Mouse (Mus musculus): ENCODE measurements around the gene Kcnma1. TPM values are rescaled to one million over a fixed set of nuclear protein-coding genes. Genes with fewer than 3 reads are reported as not detected.

Gene Kcnma1
- polyA plus RNA-seq, 1 experiment from 2014 or later = 0.04 TPM

DNA sequence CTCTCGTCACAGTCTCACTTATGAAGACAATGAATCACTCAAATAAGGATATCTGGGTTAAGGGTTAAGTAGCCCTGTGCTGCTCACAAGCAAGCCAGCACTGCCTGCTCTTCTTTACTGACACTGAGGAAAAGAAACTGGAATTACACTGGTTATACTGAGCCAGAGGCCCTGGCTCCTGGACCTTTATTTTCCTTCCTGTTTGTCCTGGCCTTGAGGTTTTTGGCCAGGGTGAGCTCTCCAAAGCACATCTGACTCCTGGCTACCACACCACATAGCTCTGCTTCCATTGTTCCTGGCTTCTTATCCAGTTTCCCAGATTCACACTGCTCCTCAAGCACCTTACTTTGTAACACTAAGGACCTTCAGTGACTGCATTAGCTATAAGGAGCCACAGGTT, 242.5 kb downstream of the Kcnma1 start:
- DNase-seq (no peak), ATAC-seq (no peak)
- no peaks in the 10 kb centered on the region for H3K9me3 ChIP-seq (ENCODE audit: low read length)
- no peaks in the 10 kb centered on the region for H3K36me3 ChIP-seq (replicated peaks; ENCODE audit: insufficient read depth, low read length)
- WGBS (ENCODE audit: insufficient replicate concordance) = 82% methylated on average over 1 of the region's 1 CpGs
- no peak overlapping the region for H3K9ac ChIP-seq (replicated peaks)
- H3K27ac ChIP-seq (ENCODE audit: low read depth) = no peak overlapping the region
- TF ChIP-seq EP300 (IDR thresholded peaks at IDR 0.05; ENCODE audit: low read depth) (no peak), CTCF (IDR thresholded peaks at IDR 0.05; ENCODE audit: low read depth) (no peak)
- no peaks in the 10 kb centered on the region for H3K27me3 ChIP-seq (ENCODE audit: insufficient read depth, low read length)
- no peak overlapping the region for H3K4me3 ChIP-seq (ENCODE audit: low read depth, low read length)
- no peak overlapping the region for H3K4me2 ChIP-seq (ENCODE audit: low read depth, low read length)
- no peaks in the 10 kb centered on the region for H3K4me1 ChIP-seq (ENCODE audit: insufficient read depth)

- Histone ChIP-seq H3K36me3 (replicated peaks; ENCODE audit: insufficient read depth, low read length) (no peaks in the 10 kb centered on the region), H3K4me2 (ENCODE audit: low read depth, low read length) (no peak overlapping the region), H3K9me3 (ENCODE audit: low read length) (no peaks in the 10 kb centered on the region), H3K4me3 (ENCODE audit: low read depth, low read length) (no peak overlapping the region), H3K27me3 (ENCODE audit: insufficient read depth, low read length) (no peaks in the 10 kb centered on the region), H3K27ac (ENCODE audit: low read depth) (no peak overlapping the region), H3K9ac (replicated peaks) (no peak overlapping the region), H3K4me1 (ENCODE audit: insufficient read depth) (no peaks in the 10 kb centered on the region)
- DNase-seq = no peak
- no peak for ATAC-seq
- no peak for TF ChIP-seq EP300 (IDR thresholded peaks at IDR 0.05; ENCODE audit: low read depth)
- no peak for TF ChIP-seq CTCF (IDR thresholded peaks at IDR 0.05; ENCODE audit: low read depth)
- 61% methylated on average over 2 of the region's 2 CpGs for WGBS (ENCODE audit: insufficient replicate concordance)
Measured at GRCm38 (mm10) chr14:23762471-23762870, 251.8 kb downstream of the Kcnma1 start.

DNA sequence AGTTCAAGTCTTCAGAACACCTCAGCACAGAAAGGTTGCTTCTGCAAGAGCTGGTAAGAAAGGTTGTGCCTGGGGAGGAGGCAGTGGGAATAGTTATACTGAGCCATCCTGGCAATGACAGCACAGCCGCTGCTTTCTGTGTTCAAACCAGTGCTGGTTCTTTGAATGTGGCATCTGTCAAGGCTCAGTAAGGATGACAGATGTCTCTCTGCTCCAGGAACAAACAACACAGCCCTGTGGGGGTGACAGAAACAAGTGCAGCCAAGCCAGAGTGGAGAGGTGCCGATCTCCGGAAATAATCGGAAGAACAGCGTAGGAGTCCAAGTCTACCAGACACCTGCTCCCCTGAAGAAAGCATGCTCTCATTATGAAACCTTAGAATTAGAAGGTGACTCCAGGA, 254.7 kb downstream of the Kcnma1 start:
- no peak overlapping the region for H3K4me2 ChIP-seq (ENCODE audit: low read depth, low read length)
- ATAC-seq = no peak
- H3K27ac ChIP-seq (ENCODE audit: low read depth) = no peak overlapping the region
- H3K4me1 ChIP-seq (ENCODE audit: insufficient read depth) = no peaks in the 10 kb centered on the region
- no peak overlapping the region for H3K4me3 ChIP-seq (ENCODE audit: low read depth, low read length)
- H3K9ac ChIP-seq (replicated peaks) = no peak overlapping the region
- no peak for DNase-seq
- H3K9me3 ChIP-seq (ENCODE audit: low read length) = no peaks in the 10 kb centered on the region
- no peaks in the 10 kb centered on the region for H3K27me3 ChIP-seq (ENCODE audit: insufficient read depth, low read length)
- no peaks in the 10 kb centered on the region for H3K36me3 ChIP-seq (replicated peaks; ENCODE audit: insufficient read depth, low read length)
- WGBS (ENCODE audit: insufficient replicate concordance) = 82% methylated on average over 5 of the region's 5 CpGs
- TF ChIP-seq EP300 (IDR thresholded peaks at IDR 0.05; ENCODE audit: low read depth) = no peak
- no peak for TF ChIP-seq CTCF (IDR thresholded peaks at IDR 0.05; ENCODE audit: low read depth)

- no peaks in the 10 kb centered on the region for H3K27me3 ChIP-seq (ENCODE audit: insufficient read depth, low read length)
- H3K9ac ChIP-seq (replicated peaks) = no peak overlapping the region
- no peak overlapping the region for H3K4me2 ChIP-seq (ENCODE audit: low read depth, low read length)
- H3K9me3 ChIP-seq (ENCODE audit: low read length) = no peaks in the 10 kb centered on the region
- no peak for DNase-seq
- WGBS (ENCODE audit: insufficient replicate concordance) = 55% methylated on average over 1 of the region's 1 CpGs
- H3K4me3 ChIP-seq (ENCODE audit: low read depth, low read length) = no peak overlapping the region
- no peaks in the 10 kb centered on the region for H3K4me1 ChIP-seq (ENCODE audit: insufficient read depth)
- TF ChIP-seq CTCF (IDR thresholded peaks at IDR 0.05; ENCODE audit: low read depth) (no peak), EP300 (IDR thresholded peaks at IDR 0.05; ENCODE audit: low read depth) (no peak)
- ATAC-seq = no peak
- no peaks in the 10 kb centered on the region for H3K36me3 ChIP-seq (replicated peaks; ENCODE audit: insufficient read depth, low read length)
- H3K27ac ChIP-seq (ENCODE audit: low read depth) = no peak overlapping the region
Measured at GRCm38 (mm10) chr14:23758421-23758820, 255.9 kb downstream of the Kcnma1 start.

- 73% methylated on average over 2 of the region's 2 CpGs for WGBS (ENCODE audit: insufficient replicate concordance)
- DNase-seq = no peak
- no peak overlapping the region for H3K4me3 ChIP-seq (ENCODE audit: low read depth, low read length)
- no peaks in the 10 kb centered on the region for H3K4me1 ChIP-seq (ENCODE audit: insufficient read depth)
- H3K27ac ChIP-seq (ENCODE audit: low read depth) = no peak overlapping the region
- H3K9me3 ChIP-seq (ENCODE audit: low read length) = no peaks in the 10 kb centered on the region
- no peaks in the 10 kb centered on the region for H3K27me3 ChIP-seq (ENCODE audit: insufficient read depth, low read length)
- TF ChIP-seq EP300 (IDR thresholded peaks at IDR 0.05; ENCODE audit: low read depth) (no peak), CTCF (IDR thresholded peaks at IDR 0.05; ENCODE audit: low read depth) (no peak)
- no peak for ATAC-seq
- H3K36me3 ChIP-seq (replicated peaks; ENCODE audit: insufficient read depth, low read length) = no peaks in the 10 kb centered on the region
- H3K9ac ChIP-seq (replicated peaks) = no peak overlapping the region
- H3K4me2 ChIP-seq (ENCODE audit: low read depth, low read length) = no peak overlapping the region
Measured at GRCm38 (mm10) chr14:23748011-23748410, 266.3 kb downstream of the Kcnma1 start.

- H3K4me1 ChIP-seq (ENCODE audit: insufficient read depth) = no peaks in the 10 kb centered on the region
- no peak for DNase-seq
- no peaks in the 10 kb centered on the region for H3K27me3 ChIP-seq (ENCODE audit: insufficient read depth, low read length)
Measured at GRCm38 (mm10) chr14:23746976-23747375, 267.3 kb downstream of the Kcnma1 start.

GRCm38 (mm10) chr14:23741531-23741930, 272.8 kb downstream of the Kcnma1 start:
- H3K4me3 ChIP-seq (ENCODE audit: low read depth, low read length) = no peak overlapping the region
- no peaks in the 10 kb centered on the region for H3K36me3 ChIP-seq (replicated peaks; ENCODE audit: insufficient read depth, low read length)
- no peak overlapping the region for H3K9ac ChIP-seq (replicated peaks)
- H3K4me2 ChIP-seq (ENCODE audit: low read depth, low read length) = no peak overlapping the region
- TF ChIP-seq EP300 (IDR thresholded peaks at IDR 0.05; ENCODE audit: low read depth) (no peak), CTCF (IDR thresholded peaks at IDR 0.05; ENCODE audit: low read depth) (no peak)
- H3K4me1 ChIP-seq (ENCODE audit: insufficient read depth) = no peaks in the 10 kb centered on the region
- no peaks in the 10 kb centered on the region for H3K27me3 ChIP-seq (ENCODE audit: insufficient read depth, low read length)
- H3K9me3 ChIP-seq (ENCODE audit: low read length) = no peaks in the 10 kb centered on the region
- DNase-seq (no peak), ATAC-seq (no peak)
- H3K27ac ChIP-seq (ENCODE audit: low read depth) = no peak overlapping the region

More at GRCm38 (mm10) chr14:23746976-23747375, 267.3 kb downstream of the Kcnma1 start:
- no peaks in the 10 kb centered on the region for H3K36me3 ChIP-seq (replicated peaks; ENCODE audit: insufficient read depth, low read length)
- no peak overlapping the region for H3K4me3 ChIP-seq (ENCODE audit: low read depth, low read length)
- WGBS (ENCODE audit: insufficient replicate concordance) = 60% methylated on average over 4 of the region's 4 CpGs
- H3K9me3 ChIP-seq (ENCODE audit: low read length) = no peaks in the 10 kb centered on the region
- H3K9ac ChIP-seq (replicated peaks) = no peak overlapping the region
- no peak for ATAC-seq
- H3K4me2 ChIP-seq (ENCODE audit: low read depth, low read length) = no peak overlapping the region
- TF ChIP-seq EP300 (IDR thresholded peaks at IDR 0.05; ENCODE audit: low read depth) (no peak), CTCF (IDR thresholded peaks at IDR 0.05; ENCODE audit: low read depth) (no peak)
- H3K27ac ChIP-seq (ENCODE audit: low read depth) = no peak overlapping the region
